Mouse (Mus musculus) monocyte, adult 59 days (primary cell): ENCODE data around the gene Olfr1336. TPM values are rescaled to one million over a fixed set of nuclear protein-coding genes. Genes with fewer than 3 reads are reported as not detected.

Experiments used
- total RNA-seq, 2 experiments: library from RNA; stranded (reverse); gene quantifications; one replicate each; pipeline ENCODE4 v1.2.4; 2023

Gene Olfr1336
- not detected for total RNA-seq

DNA sequence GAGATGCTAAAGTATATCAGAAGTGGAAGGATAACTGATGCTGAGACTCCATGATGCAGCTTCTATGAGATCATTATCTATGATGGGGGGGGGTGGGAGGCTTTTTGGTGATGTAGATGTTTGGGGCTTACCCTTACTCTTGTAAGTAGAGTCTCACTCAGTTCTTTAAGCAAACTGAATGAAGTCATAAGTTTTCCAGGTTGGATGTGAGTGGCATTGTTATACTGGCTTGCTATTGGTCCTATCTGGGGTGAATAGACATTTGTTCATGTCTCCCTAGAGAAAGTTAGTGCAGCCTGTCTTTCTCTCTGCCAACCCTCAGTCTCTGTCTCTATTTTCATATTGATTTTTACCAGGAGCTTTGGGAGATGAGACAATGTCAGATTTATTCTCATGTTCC, at the start of gene Olfr1336:
Gene Olfr1336 (plus strand): TSS at position 301 of the 400 bp plus-strand sequence.

GRCm38 (mm10) chr7:6410043-6410442, 45.9 kb upstream of the Olfr1336 start, which contains the start of gene Gm20715:
Gm20715 (plus strand) TSS chr7:6410277.

DNA sequence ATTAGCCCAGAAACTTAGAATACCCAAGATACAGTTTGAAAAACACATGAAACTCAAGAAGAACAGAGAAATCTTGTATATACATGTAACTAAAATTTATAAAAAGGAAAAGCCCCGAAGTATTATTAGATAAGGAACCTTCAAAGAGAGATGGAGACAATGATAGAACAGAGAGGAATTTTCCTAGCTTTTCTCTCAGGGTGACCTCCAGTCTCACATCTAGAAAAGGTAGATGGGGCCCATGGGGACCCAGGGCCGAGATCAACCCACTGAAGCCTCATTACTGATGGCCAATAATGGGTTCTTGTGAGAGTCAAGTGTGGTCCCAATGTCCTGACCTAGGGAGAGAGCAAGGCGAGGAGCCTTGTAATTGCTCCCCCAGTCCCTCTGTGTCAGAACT, 17.6 kb upstream of the Olfr1336 start, which contains the start of gene Olfr1344:
Gene Olfr1344 (plus strand): TSS at position 301 of the 400 bp plus-strand sequence.

DNA sequence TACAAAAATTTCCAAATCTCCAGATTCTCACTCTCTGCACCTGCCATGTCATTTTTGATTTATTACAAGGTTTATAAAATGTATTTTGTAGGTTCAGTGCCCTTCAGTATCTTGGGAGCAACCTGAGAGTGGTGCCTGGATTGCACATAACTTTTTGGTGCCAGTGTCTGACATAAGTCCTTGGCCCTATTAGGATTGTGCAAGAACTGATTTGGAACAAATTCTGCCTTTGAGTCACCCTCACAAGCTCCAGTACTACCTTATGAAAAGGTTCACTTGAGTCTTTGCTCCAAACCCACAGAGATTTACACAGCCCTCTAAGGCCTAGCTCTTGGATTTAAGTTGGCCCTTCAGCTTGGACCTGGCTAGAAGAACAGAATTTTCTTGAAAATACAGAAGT, 11.0 kb downstream of the Olfr1336 start, which contains the start of gene Olfr1346:
Gene Olfr1346 (plus strand): TSS at position 151 of the 400 bp plus-strand sequence.

GRCm38 (mm10) chr7:6486841-6487240, 30.9 kb downstream of the Olfr1336 start, which contains the start of gene Olfr5:
Olfr5 (minus strand) TSS chr7:6486941.

GRCm38 (mm10) chr7:6499655-6500054, 43.7 kb downstream of the Olfr1336 start, which contains the start of gene Olfr1347:
Olfr1347 (minus strand) TSS chr7:6499755.

GRCm38 (mm10) chr7:6508648-6509047, 52.7 kb downstream of the Olfr1336 start, which contains the start of gene Olfr1348:
Olfr1348 (minus strand) TSS chr7:6508748.

Other genes starting within 250 kb of the Olfr1336 start
- not detected for gene Zscan5b, start 233.9 kb upstream of the Olfr1336 start, total RNA-seq
- gene Epp13, start 203.5 kb upstream of the Olfr1336 start, total RNA-seq = not detected
- gene Zfp667, start 169.6 kb upstream of the Olfr1336 start, total RNA-seq = 1 to 10 TPM; 1.7 to 3.0 TPM
- 1 to 10 TPM; 1.4 to 1.9 TPM for gene Zfp583, start 124.9 kb upstream of the Olfr1336 start, total RNA-seq
- not detected for gene Gm3854, start 112.4 kb upstream of the Olfr1336 start, total RNA-seq
- 1 to 10 TPM in 1 of 2 experiments, under 1 TPM in 1; 0.89 to 1.9 TPM for gene Zfp78, start 92.9 kb upstream of the Olfr1336 start, total RNA-seq
- gene Zfp28, start 72.9 kb upstream of the Olfr1336 start, total RNA-seq = 1 to 10 TPM; 1.9 to 2.9 TPM
- not detected for gene Smim17, start 57.5 kb upstream of the Olfr1336 start, total RNA-seq
- gene Gm20715, start 45.9 kb upstream of the Olfr1336 start, total RNA-seq = not detected
- not detected for gene Olfr1344, start 17.5 kb upstream of the Olfr1336 start, total RNA-seq
- not detected for gene Olfr1346, start 10.9 kb downstream of the Olfr1336 start, total RNA-seq
- not detected for gene Olfr5, start 30.8 kb downstream of the Olfr1336 start, total RNA-seq
- gene Olfr1347, start 43.6 kb downstream of the Olfr1336 start, total RNA-seq = not detected
- not detected for gene Olfr1348, start 52.6 kb downstream of the Olfr1336 start, total RNA-seq
- gene Olfr1349, start 66.8 kb downstream of the Olfr1336 start, total RNA-seq = not detected
- gene Olfr1350, start 108.7 kb downstream of the Olfr1336 start, total RNA-seq = not detected
- gene Zim1, start 240.3 kb downstream of the Olfr1336 start, total RNA-seq = not detected